Mouse (Mus musculus) hindbrain, embryonic 16.5 days (tissue): ENCODE results near the gene 1700067K01Rik. TPM values are rescaled to one million over a fixed set of nuclear protein-coding genes. Genes with fewer than 3 reads are reported as not detected.
A peak's percentile ranks its signal among the peaks of the same experiment; 100 is the strongest.

Experiments used
- ATAC-seq: fragments of 200-750 bp; cut with Nextera tagmentation; 2 replicates; pipeline ENCODE4 v1.8.0; 2017; ENCODE audit warnings: moderate TSS enrichment, moderate library complexity
- H3K27ac ChIP-seq: fragments of 300-500 bp; sonication (generic); 2 replicates; pipeline ENCODE4 v1.5.1; 2014; ENCODE audit warnings: low read depth, mild to moderate bottlenecking, control low read depth, low read length, moderate library complexity
- H3K27me3 ChIP-seq: fragments of 300-500 bp; sonication (generic); replicated peaks from 2 replicates; pipeline ENCODE4 v1.6.1; 2014; ENCODE audit warnings: low read length; ENCODE audit not compliant: control insufficient read depth, insufficient read depth
- H3K36me3 ChIP-seq: fragments of 300-500 bp; sonication (generic); 2 replicates; pipeline ENCODE4 v1.6.1; 2014; ENCODE audit warnings: mild to moderate bottlenecking, low read length, moderate library complexity, mixed read lengths; ENCODE audit not compliant: control insufficient read depth, insufficient read depth
- H3K4me1 ChIP-seq: fragments of 300-500 bp; sonication (generic); 2 replicates; pipeline ENCODE4 v1.6.1; 2014; ENCODE audit warnings: low read depth, low read length; ENCODE audit not compliant: control insufficient read depth, insufficient read depth
- H3K4me2 ChIP-seq: fragments of 300-500 bp; sonication (generic); 2 replicates; pipeline ENCODE4 v1.6.1; 2014; ENCODE audit warnings: mild to moderate bottlenecking, low read length, control low read depth, moderate library complexity
- H3K4me3 ChIP-seq: fragments of 300-500 bp; sonication (generic); 2 replicates; pipeline ENCODE4 v1.5.1; 2014; ENCODE audit warnings: mild to moderate bottlenecking, low read length, control low read depth, moderate library complexity
- H3K9ac ChIP-seq: fragments of 300-500 bp; sonication (generic); 2 replicates; pipeline ENCODE4 v1.6.1; 2014; ENCODE audit warnings: low read depth, mild to moderate bottlenecking, control low read depth, low read length, moderate library complexity
- H3K9me3 ChIP-seq: fragments of 300-500 bp; sonication (generic); 2 replicates; pipeline ENCODE4 v1.6.1; 2014; ENCODE audit warnings: mild to moderate bottlenecking, low read length, moderate library complexity; ENCODE audit not compliant: control insufficient read depth
- WGBS: fragments of 180-500 bp; shearing (Covaris S2); extraction: QIAGEN DNeasy Blood & Tissue Kit; methylation state at CpG from one replicate; pipeline ENCODE4 v1.1.7; 2014; 5-methylcytosine and 5-hydroxymethylcytosine counted together
- polyA plus RNA-seq: library from polyadenylated mRNA; unstranded; fragments of >200 nt; fragmentation: Nextera tagmentation; extraction: Ambion mirVana; gene quantifications from 2 replicates; pipeline ENCODE4 v1.2.1, GENCODE M21; 2015

1700067K01Rik gene
- polyA plus RNA-seq, 1 experiment from 2014 or later = 0.90 TPM

- H3K9me3 ChIP-seq = no peaks in the 10 kb centered on the region
- no peak for ATAC-seq
- no peaks in the 10 kb centered on the region; the same call in 1 of the 2 replicates for H3K27me3 ChIP-seq
- H3K9ac ChIP-seq = no peak overlapping the region
- H3K36me3 ChIP-seq = no peaks in the 10 kb centered on the region
- no peak overlapping the region for H3K4me3 ChIP-seq
- H3K4me1 ChIP-seq = no peaks in the 10 kb centered on the region
- H3K27ac ChIP-seq = no peak overlapping the region
- WGBS = 78% methylated on average over 9 of the region's 9 CpGs
- H3K4me2 ChIP-seq = no peak overlapping the region
Observed at GRCm38 (mm10) chr8:84019738-84020137, 18.4 kb downstream of the 1700067K01Rik start.

- no peaks in the 10 kb centered on the region for H3K9me3 ChIP-seq
- no peaks in the 10 kb centered on the region for H3K4me1 ChIP-seq
- no peak within 1 kb of the TSS for H3K4me3 ChIP-seq
- no peak within 1 kb of the TSS for H3K4me2 ChIP-seq
- 7% methylated on average over 16 of the region's 18 CpGs for WGBS
- no peak within 1 kb of the TSS for H3K9ac ChIP-seq
- no peaks in the 10 kb centered on the region for H3K36me3 ChIP-seq
- H3K27me3 ChIP-seq = no peaks in the 10 kb centered on the region; the same call in 1 of the 2 replicates
- no peak for ATAC-seq
- no peak within 1 kb of the TSS for H3K27ac ChIP-seq
Observed at GRCm38 (mm10) chr8:84021096-84021495, 19.8 kb downstream of the 1700067K01Rik start, which contains the start of gene Palm3. Gene Palm3 (plus strand): TSS chr8:84021471.

GRCm38 (mm10) chr8:84021569-84021968, 20.3 kb downstream of the 1700067K01Rik start:
- Histone ChIP-seq H3K4me3 (no peak overlapping the region), H3K27ac (no peak overlapping the region), H3K4me2 (no peak overlapping the region), H3K4me1 (no peaks in the 10 kb centered on the region; the same call in 1 of the 2 replicates), H3K9ac (no peak overlapping the region), H3K27me3 (no peaks in the 10 kb centered on the region; the same call in none of the 2 replicates), H3K9me3 (no peaks in the 10 kb centered on the region), H3K36me3 (no peaks in the 10 kb centered on the region)
- ATAC-seq = no peak
- 42% methylated on average over 12 of the region's 12 CpGs for WGBS

- H3K27me3 ChIP-seq = no peaks in the 10 kb centered on the region; the same call in none of the 2 replicates
- H3K9ac ChIP-seq = no peak overlapping the region
- WGBS = 49% methylated on average over 5 of the region's 5 CpGs
- no peaks in the 10 kb centered on the region for H3K9me3 ChIP-seq
- H3K4me1 ChIP-seq = no peaks in the 10 kb centered on the region; the same call in 1 of the 2 replicates
- H3K27ac ChIP-seq = no peak overlapping the region
- ATAC-seq = no peak
- H3K4me3 ChIP-seq = no peak overlapping the region
- H3K36me3 ChIP-seq = no peaks in the 10 kb centered on the region
- no peak overlapping the region for H3K4me2 ChIP-seq
Observed at GRCm38 (mm10) chr8:84023085-84023484, 21.8 kb downstream of the 1700067K01Rik start.

- 55% methylated on average over 1 of the region's 1 CpGs for WGBS
- H3K4me2 ChIP-seq = no peak overlapping the region
- no peak overlapping the region for H3K27ac ChIP-seq
- H3K36me3 ChIP-seq = no peaks in the 10 kb centered on the region
- no peak overlapping the region for H3K9ac ChIP-seq
- no peaks in the 10 kb centered on the region; the same call in 1 of the 2 replicates for H3K4me1 ChIP-seq
- H3K4me3 ChIP-seq = no peak overlapping the region
- no peaks in the 10 kb centered on the region; the same call in none of the 2 replicates for H3K27me3 ChIP-seq
- no peak for ATAC-seq
- no peaks in the 10 kb centered on the region for H3K9me3 ChIP-seq
Observed at GRCm38 (mm10) chr8:84023631-84024030, 22.3 kb downstream of the 1700067K01Rik start.

GRCm38 (mm10) chr8:84024171-84024570, 22.9 kb downstream of the 1700067K01Rik start:
- Histone ChIP-seq H3K4me2 (no peak overlapping the region), H3K9me3 (no peaks in the 10 kb centered on the region), H3K4me3 (no peak overlapping the region), H3K36me3 (no peaks in the 10 kb centered on the region), H3K9ac (no peak overlapping the region), H3K27me3 (no peaks in the 10 kb centered on the region; the same call in none of the 2 replicates), H3K4me1 (no peaks in the 10 kb centered on the region; the same call in 1 of the 2 replicates), H3K27ac (no peak overlapping the region)
- 13% methylated on average over 10 of the region's 10 CpGs for WGBS
- ATAC-seq = no peak

- no peaks in the 10 kb centered on the region; the same call in 1 of the 2 replicates for H3K4me1 ChIP-seq
- H3K9me3 ChIP-seq = no peaks in the 10 kb centered on the region
- peak overlapping the region; percentile 60 for H3K4me3 ChIP-seq
- WGBS = under 1% methylated on average over 41 of the region's 41 CpGs
- ATAC-seq = peak; percentile 81
- H3K36me3 ChIP-seq = no peaks in the 10 kb centered on the region
- peak overlapping the region; percentile 76 for H3K9ac ChIP-seq
- H3K4me2 ChIP-seq = peak overlapping the region; percentile 91
- no peak overlapping the region for H3K27ac ChIP-seq
- H3K27me3 ChIP-seq = no peaks in the 10 kb centered on the region; the same call in none of the 2 replicates
Observed at GRCm38 (mm10) chr8:84025863-84026262, 24.6 kb downstream of the 1700067K01Rik start.

- Histone ChIP-seq H3K27me3 (no peaks in the 10 kb centered on the region; the same call in none of the 2 replicates), H3K27ac (no peak overlapping the region), H3K9me3 (no peaks in the 10 kb centered on the region), H3K4me2 (no peak overlapping the region; the same call in 1 of the 2 replicates), H3K9ac (no peak overlapping the region), H3K36me3 (no peaks in the 10 kb centered on the region), H3K4me1 (no peaks in the 10 kb centered on the region; the same call in 1 of the 2 replicates), H3K4me3 (no peak overlapping the region)
- 11% methylated on average over 10 of the region's 10 CpGs for WGBS
- ATAC-seq = no peak
Observed at GRCm38 (mm10) chr8:84027449-84027848, 26.1 kb downstream of the 1700067K01Rik start.

GRCm38 (mm10) chr8:84029272-84029671, 28.0 kb downstream of the 1700067K01Rik start:
- ATAC-seq = no peak
- Histone ChIP-seq H3K9ac (no peak overlapping the region), H3K27me3 (no peaks in the 10 kb centered on the region; the same call in none of the 2 replicates), H3K4me1 (no peaks in the 10 kb centered on the region; the same call in 1 of the 2 replicates), H3K27ac (no peak overlapping the region), H3K9me3 (no peaks in the 10 kb centered on the region), H3K4me2 (no peak overlapping the region), H3K36me3 (no peaks in the 10 kb centered on the region), H3K4me3 (no peak overlapping the region)
- WGBS = 89% methylated on average over 5 of the region's 5 CpGs
